Mouse (Mus musculus) liver, adult 2 months (tissue): Measurements from ENCODE around the gene Tbca. TPM values are rescaled to one million over a fixed set of nuclear protein-coding genes. Genes with fewer than 3 reads are reported as not detected.

ENCODE experiments used
- DNase-seq: peaks from one replicate; pipeline ENCODE4 v3.0.0-alpha.2; 2011; ENCODE audit warnings: low read depth, low spot score; ENCODE audit errors: extremely low read depth
- H3K27ac ChIP-seq: fragments of 200-500 bp; replicated peaks from 2 replicates; pipeline ENCODE4 v1.5.1; 2012; ENCODE audit warnings: low read depth, mild to moderate bottlenecking, control low read depth, inconsistent platforms, low read length; ENCODE audit not compliant: insufficient read depth
- H3K27me3 ChIP-seq: fragments of 200-500 bp; 2 replicates; pipeline ENCODE4 v1.6.1; 2012; ENCODE audit warnings: mild to moderate bottlenecking, moderate library complexity, low read length, inconsistent platforms; ENCODE audit not compliant: control insufficient read depth, insufficient read depth
- H3K36me3 ChIP-seq: fragments of 200-500 bp; 2 replicates; pipeline ENCODE4 v1.6.1; 2012; ENCODE audit warnings: low read length, inconsistent platforms; ENCODE audit not compliant: control insufficient read depth, insufficient read depth
- H3K4me1 ChIP-seq: fragments of 200-500 bp; 2 replicates; pipeline ENCODE4 v1.6.1; 2011; ENCODE audit warnings: low read length; ENCODE audit not compliant: control insufficient read depth, insufficient read depth
- H3K4me3 ChIP-seq: fragments of 200-500 bp; 2 replicates; pipeline ENCODE4 v1.5.1; 2011; ENCODE audit warnings: low read depth, mild to moderate bottlenecking, control low read depth, low read length, moderate library complexity; ENCODE audit not compliant: insufficient read depth
- H3K79me2 ChIP-seq: fragments of 200-500 bp; 2 replicates; pipeline ENCODE4 v1.6.1; 2012; ENCODE audit warnings: inconsistent platforms, mild to moderate bottlenecking, low read length, moderate library complexity; ENCODE audit not compliant: control insufficient read depth, insufficient read depth
- H3K9ac ChIP-seq: fragments of 200-500 bp; 2 replicates; pipeline ENCODE4 v1.6.1; 2012; ENCODE audit warnings: low read depth, mild to moderate bottlenecking, control low read depth, inconsistent platforms, low read length
- CTCF ChIP-seq: fragments of 200-500 bp; IDR thresholded peaks from 2 replicates; pipeline ENCODE4 v1.5.1; 2011; ENCODE audit warnings: low read depth, low read length, control low read depth
- POLR2A ChIP-seq: fragments of 200-500 bp; IDR thresholded peaks from 2 replicates; pipeline ENCODE4 v1.6.1; 2011; ENCODE audit warnings: low read length, control low read depth; ENCODE audit not compliant: insufficient read depth; ENCODE audit errors: extremely low read depth
- WGBS: fragments of 180-500 bp; shearing (Covaris S2); methylation state at CpG from one replicate; pipeline ENCODE4 v1.1.7; 2018; 5-methylcytosine and 5-hydroxymethylcytosine counted together
- polyA plus RNA-seq: library from polyadenylated mRNA; depleted of rRNA; stranded (reverse); fragments of >200 nt; gene quantifications from 2 replicates; pipeline ENCODE4 v1.2.3, GENCODE M21; 2012
- total RNA-seq: library from RNA; depleted of rRNA; stranded (reverse); fragments of >200 nt; gene quantifications from 2 replicates; pipeline ENCODE4 v1.2.3, GENCODE M21; 2014

Tbca gene
- total and polyA plus RNA-seq, 2 experiments = 7.1 to 264 TPM

DNA sequence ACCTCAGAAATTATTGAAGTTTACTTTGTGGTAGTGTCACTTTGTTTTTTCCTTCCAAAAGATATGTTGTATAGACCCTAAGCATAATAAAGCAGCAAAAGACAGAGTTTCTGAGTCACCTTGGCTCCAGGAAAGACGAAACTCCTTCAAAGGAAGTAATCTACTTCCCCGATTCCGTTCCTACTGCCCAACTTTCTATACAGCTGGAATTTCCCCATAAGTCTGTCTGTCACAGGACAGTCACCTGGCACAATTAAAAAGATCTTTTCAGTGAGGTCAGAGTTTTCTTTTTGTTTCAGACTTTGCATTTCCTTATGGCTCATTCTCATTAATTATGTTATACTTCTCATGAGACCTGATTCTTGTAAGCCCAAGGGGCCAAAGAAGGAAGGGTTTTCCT is 25.1 kb downstream of the Tbca start:
- no peak overlapping the region for H3K4me3 ChIP-seq
- no peaks in the 10 kb centered on the region; the same call in 1 of the 2 replicates for H3K4me1 ChIP-seq
- H3K9ac ChIP-seq = no peak overlapping the region
- no peak for TF ChIP-seq POLR2A
- TF ChIP-seq CTCF = no peak
- H3K27me3 ChIP-seq = no peaks in the 10 kb centered on the region
- no peak for DNase-seq
- 79% methylated on average over 3 of the region's 3 CpGs for WGBS
- H3K27ac ChIP-seq = no peak overlapping the region
- peaks cover 15% of the 10 kb centered on the region; the same call in 1 of the 2 replicates for H3K79me2 ChIP-seq
- H3K36me3 ChIP-seq = no peaks in the 10 kb centered on the region

GRCm38 (mm10) chr13:94820516-94820915 is 31.8 kb downstream of the Tbca start:
- no peaks in the 10 kb centered on the region for H3K36me3 ChIP-seq
- H3K4me3 ChIP-seq = no peak overlapping the region
- peak overlapping the region; percentile 47; the same call in 1 of the 2 replicates for H3K27ac ChIP-seq
- 24% methylated on average over 3 of the region's 3 CpGs for WGBS
- H3K9ac ChIP-seq = no peak overlapping the region
- TF ChIP-seq CTCF (no peak), POLR2A (no peak)
- H3K27me3 ChIP-seq = no peaks in the 10 kb centered on the region
- peaks cover 23% of the 10 kb centered on the region for H3K79me2 ChIP-seq
- DNase-seq = peak; percentile 91
- peaks cover 5% of the 10 kb centered on the region; the same call in 1 of the 2 replicates for H3K4me1 ChIP-seq

DNA sequence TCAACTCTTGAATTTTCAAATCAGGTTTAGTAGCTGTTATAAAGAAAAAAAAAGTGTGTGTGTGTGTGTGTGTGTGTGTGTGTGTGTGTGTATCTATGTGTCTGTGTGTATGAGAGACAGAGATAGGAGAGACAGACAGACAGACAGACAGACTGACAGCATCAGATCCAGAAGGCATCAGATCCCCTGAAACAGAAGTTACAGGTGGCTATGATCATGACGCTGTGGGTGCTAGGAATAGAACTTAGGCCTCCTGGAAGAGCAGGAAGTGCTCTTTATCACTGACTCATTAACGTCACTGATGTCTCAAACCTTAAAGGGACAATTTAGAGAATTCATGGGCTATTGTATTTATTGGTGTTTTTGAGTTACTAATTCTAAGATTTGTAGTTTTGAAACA is 32.2 kb downstream of the Tbca start:
- Histone ChIP-seq H3K79me2 (peaks cover 20% of the 10 kb centered on the region), H3K9ac (no peak overlapping the region), H3K27ac (peak overlapping the region; percentile 45), H3K4me3 (no peak overlapping the region), H3K36me3 (no peaks in the 10 kb centered on the region), H3K27me3 (no peaks in the 10 kb centered on the region), H3K4me1 (peaks cover 5% of the 10 kb centered on the region; the same call in 1 of the 2 replicates)
- 19% methylated on average over 2 of the region's 2 CpGs for WGBS
- TF ChIP-seq POLR2A = no peak
- no peak for TF ChIP-seq CTCF
- peak; percentile 53 for DNase-seq

DNA sequence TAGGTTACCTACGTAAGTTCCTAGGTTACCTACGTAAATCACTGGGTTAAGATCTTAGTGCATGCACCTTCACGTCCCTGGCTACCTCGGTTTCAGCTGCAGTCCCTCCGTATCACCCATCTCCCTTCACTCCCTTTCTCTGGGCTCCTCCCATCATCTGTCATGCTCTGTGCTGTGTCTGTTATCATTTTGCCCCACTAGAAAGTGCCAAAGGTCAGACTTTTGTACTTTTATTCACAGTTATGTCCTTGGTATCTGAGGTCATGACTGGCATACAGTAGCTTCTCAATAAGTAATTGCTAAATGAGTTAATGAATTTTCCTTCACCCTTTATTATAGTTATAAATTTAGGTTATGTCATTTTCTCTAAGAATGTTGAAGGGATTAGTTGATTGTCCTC is 37.7 kb downstream of the Tbca start:
- no peak overlapping the region for H3K9ac ChIP-seq
- H3K79me2 ChIP-seq = peaks cover 16% of the 10 kb centered on the region
- H3K36me3 ChIP-seq = no peaks in the 10 kb centered on the region
- H3K4me1 ChIP-seq = peaks cover 22% of the 10 kb centered on the region
- no peaks in the 10 kb centered on the region for H3K27me3 ChIP-seq
- 82% methylated on average over 5 of the region's 5 CpGs for WGBS
- no peak overlapping the region for H3K27ac ChIP-seq
- TF ChIP-seq CTCF = no peak
- no peak for TF ChIP-seq POLR2A
- no peak overlapping the region for H3K4me3 ChIP-seq
- peak; percentile 76 for DNase-seq

DNA sequence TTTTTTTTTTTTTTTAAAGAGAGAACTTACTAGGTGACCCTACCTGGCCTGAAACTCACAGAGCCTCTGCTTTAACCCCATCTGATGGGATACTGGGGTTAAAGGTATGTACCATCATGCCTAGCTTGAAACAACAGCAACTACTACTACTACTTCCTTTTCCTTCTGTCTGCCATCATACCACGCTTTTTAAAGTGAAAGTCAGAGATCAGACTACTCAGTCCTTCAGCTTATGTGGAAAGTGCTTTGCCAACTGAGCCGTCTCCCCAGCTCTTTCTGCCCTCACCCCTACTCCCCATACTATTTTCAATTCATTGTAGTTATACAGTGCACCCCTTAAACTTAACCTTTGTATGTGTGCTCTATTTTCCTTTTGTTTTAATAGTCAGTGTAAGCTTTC is 38.3 kb downstream of the Tbca start:
- Histone ChIP-seq H3K79me2 (peaks cover 12% of the 10 kb centered on the region), H3K4me1 (peaks cover 21% of the 10 kb centered on the region), H3K27me3 (no peaks in the 10 kb centered on the region), H3K36me3 (no peaks in the 10 kb centered on the region), H3K4me3 (no peak overlapping the region), H3K27ac (no peak overlapping the region), H3K9ac (no peak overlapping the region)
- 94% methylated on average over 2 of the region's 2 CpGs for WGBS
- DNase-seq = no peak
- no peak for TF ChIP-seq POLR2A
- TF ChIP-seq CTCF = no peak

- H3K27ac ChIP-seq = no peak overlapping the region; the same call in 1 of the 2 replicates
- DNase-seq = no peak
- H3K4me3 ChIP-seq = no peak overlapping the region
- H3K4me1 ChIP-seq = peaks cover 21% of the 10 kb centered on the region
- WGBS = 51% methylated on average over 2 of the region's 2 CpGs
- H3K36me3 ChIP-seq = no peaks in the 10 kb centered on the region
- TF ChIP-seq CTCF = no peak
- TF ChIP-seq POLR2A = no peak
- H3K79me2 ChIP-seq = peaks cover 12% of the 10 kb centered on the region; the same call in 1 of the 2 replicates
- no peak overlapping the region for H3K9ac ChIP-seq
- no peaks in the 10 kb centered on the region for H3K27me3 ChIP-seq
Measured at GRCm38 (mm10) chr13:94827847-94828246, 39.1 kb downstream of the Tbca start.
